Mouse (Mus musculus) bone marrow macrophage, adult 2 months (primary cell): Measurements from ENCODE around the gene Ifitm1.

Experiments
- CTCF ChIP-seq: IDR thresholded peaks from 2 replicates; pipeline ENCODE4 v1.5.1; 2012; ENCODE audit warnings: low read depth, mild to moderate bottlenecking, low read length, moderate library complexity
- POLR2A ChIP-seq: IDR thresholded peaks from 2 replicates; pipeline ENCODE4 v1.6.1; 2012; ENCODE audit warnings: mild to moderate bottlenecking, low read depth, low read length, borderline replicate concordance

DNA sequence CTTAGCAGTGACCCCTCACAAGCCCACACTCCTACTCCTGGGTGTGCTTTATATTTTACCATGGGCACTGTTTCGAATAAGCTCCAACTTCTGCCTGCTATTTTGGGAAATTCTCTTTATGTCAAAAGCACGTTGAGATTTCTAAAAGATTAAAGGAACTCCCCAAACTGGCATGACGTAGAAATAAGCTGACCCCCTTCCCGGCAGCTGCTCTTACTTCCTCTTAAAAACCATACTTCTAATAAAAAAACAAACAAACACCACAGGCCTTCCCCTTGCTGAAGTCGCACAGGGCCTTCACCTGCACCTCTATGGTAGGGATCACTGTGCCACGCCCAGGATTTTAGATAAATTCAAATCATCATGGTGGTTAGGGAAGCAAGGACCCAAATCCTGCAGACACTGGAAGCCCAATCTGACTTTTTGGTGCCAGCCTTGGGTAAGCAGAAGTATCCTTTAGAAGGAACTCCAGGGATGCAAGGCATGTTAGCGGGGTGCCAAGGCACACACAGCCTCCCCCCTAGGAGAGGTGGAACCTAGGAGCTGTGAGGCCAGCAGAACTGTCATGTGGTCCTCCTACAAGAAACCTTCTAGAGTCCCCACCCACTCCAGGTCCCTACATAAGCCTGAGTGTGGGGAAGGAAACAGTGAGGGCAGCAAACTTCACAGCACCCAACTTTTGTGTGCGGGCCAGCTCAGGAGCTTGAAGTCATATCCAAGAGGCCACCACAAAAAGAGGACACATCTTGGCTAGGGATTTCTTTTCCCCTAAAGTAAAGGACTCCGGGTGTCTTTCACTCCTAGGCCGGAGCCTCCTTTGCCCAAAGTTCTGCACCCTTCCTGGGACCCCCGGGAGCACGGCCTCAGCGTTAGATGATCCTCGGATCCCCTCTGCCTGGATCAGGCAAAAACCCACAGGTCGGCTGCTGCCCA, 13.0 kb upstream of the Ifitm1 start:
- TF ChIP-seq POLR2A: no peak
- no peak for TF ChIP-seq CTCF
